Mouse (Mus musculus) left cerebral cortex, postnatal 10 days (tissue): Measurements from ENCODE around the gene Fbln2. TPM values are rescaled to one million over a fixed set of nuclear protein-coding genes. Genes with fewer than 3 reads are reported as not detected.
A peak's percentile ranks its signal among the peaks of the same experiment; 100 is the strongest.

Source experiments
- DNase-seq, 2 experiments: peaks; one replicate each; pipeline ENCODE4 v3.0.0; 2021 to 2022; ENCODE audit warnings: low spot score in 2 of 2, mixed read lengths in 1 of 2; ENCODE audit errors: extremely low spot score in 1 of 2
- intact Hi-C: fragments of 180-260 bp; cut with DNase I; formaldehyde crosslinking; loops from one replicate; pipeline ENCODE4 v1.15.1; 2025
- total RNA-seq, 2 experiments: library from RNA; stranded (reverse); gene quantifications; 2 replicates each; pipeline ENCODE4 v1.2.3; 2021

Gene Fbln2
- total RNA-seq, 2 experiments from 2014 or later: 9.8 to 10.9 TPM

DNA sequence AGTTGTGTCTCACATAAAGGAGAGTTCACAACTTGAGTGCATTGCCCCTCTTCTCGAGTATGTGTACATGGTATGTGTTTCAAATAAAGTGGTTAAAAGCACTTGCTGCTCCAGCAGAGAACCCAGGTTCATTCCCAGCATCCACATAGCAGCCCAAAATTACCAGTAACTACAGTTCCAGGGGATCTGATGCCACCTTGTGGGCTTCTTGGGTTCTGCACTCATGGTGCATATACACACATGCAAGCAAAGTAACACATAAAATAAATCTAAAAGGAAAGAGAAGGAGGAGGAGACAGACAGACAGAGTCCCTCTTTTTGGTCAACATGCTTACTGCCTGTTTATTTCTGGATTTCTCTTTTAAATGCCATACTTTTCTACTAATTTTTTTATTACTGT, 37.5 kb downstream of the Fbln2 start:
- intact Hi-C loops: no loop called here
- DNase-seq: no peak

DNA sequence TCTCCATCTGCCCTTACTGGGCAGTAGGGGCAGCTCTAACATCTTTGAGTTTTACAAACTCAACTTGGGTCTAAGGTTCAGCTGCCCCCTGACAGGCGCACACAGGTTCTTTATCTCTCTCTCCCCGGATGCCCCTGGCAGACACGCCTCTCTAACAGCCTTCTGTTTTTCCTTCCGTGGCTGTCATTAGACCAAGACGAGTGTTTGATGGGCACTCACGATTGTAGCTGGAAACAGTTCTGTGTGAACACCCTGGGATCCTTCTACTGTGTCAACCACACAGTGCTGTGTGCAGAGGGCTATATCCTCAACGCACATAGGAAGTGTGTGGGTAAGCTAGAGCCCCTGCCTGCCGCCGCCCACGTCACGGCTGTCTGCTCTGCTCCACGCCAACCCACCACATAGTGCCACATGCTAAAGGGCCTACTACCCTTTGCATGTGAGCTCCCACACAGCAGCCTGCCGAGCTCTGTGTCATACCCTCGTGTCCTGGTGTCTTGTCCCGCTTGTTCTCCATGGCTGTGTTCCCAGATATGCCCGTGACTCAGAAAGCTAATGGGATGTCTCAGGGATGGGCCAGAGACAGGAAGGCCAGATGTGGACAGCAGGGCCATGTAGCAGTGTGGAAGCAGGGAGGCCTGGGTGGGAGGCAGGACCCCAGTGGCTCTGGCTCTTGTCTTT, 47.3 kb downstream of the Fbln2 start:
- intact Hi-C loops: no loop called here
- DNase-seq: peak in 1 of 2 experiments; percentile 53

DNA sequence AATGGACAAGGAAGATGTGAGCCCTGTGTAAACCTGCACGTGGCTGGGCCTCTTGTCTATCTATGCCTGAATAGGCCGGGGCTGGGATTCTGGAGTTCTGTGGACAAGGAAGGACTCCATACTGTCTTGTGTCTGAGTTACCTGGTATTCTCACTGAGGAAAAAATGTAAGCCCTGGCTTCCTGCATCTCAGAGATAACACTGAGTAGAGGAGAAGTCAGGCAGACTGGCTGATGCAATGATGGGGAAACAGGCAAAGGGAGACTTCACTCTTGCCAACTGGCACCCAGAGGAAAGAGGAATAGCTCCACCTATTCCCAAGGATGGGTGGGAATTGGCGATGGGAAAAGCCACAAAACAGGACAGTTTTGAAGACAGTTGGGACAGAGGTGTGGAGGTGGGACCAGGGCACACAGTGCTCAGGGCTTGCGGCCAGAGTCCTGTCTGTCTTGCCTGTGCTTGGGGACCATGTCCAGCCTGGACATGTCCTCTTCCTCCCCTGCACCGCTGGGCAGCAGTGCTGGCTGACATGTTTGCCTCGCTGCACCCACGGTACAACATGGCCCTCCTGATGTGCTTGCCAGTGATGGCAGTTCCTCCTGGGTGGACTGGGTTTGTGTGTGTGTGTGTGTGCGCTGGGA, 48.2 kb downstream of the Fbln2 start:
- intact Hi-C loops: no loop called here
- DNase-seq: no peak

DNA sequence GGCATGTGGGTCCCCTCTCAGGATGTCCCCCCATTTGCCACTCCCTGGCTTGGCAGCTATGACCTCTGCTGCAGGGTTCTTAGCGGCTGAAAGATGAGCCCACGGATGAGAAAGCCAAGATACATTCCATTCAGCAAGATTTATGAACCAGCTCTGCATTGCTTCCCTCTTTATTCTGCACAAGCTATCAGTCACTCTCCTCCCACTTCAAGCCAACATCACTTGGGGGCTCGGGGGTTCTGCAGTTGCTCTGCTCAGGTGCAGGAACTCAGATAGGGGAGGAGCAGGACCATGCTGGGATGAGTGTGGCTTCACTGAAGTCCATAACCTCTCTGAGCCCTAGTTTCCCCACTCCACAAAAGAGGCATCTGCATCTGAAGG, 48.7 kb downstream of the Fbln2 start:
- intact Hi-C loops: no loop called here
- DNase-seq: no peak

DNA sequence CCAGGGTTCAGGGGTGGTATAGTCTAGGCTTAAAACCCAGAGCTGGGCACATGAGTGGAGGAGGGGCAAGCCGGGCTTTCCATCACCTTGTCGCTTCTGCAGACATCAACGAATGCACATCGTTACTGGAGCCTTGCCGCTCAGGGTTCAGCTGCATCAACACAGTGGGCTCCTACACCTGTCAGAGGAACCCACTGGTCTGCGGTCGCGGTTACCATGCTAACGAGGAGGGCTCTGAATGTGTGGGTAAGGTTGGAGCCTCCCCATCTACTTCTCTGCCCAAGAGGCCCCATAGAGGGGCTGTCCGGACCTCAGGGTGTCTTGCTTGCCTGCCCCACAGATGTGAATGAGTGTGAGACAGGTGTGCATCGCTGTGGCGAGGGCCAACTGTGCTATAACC, 53.4 kb downstream of the Fbln2 start:
- intact Hi-C loops: no loop called here
- no peak for DNase-seq

DNA sequence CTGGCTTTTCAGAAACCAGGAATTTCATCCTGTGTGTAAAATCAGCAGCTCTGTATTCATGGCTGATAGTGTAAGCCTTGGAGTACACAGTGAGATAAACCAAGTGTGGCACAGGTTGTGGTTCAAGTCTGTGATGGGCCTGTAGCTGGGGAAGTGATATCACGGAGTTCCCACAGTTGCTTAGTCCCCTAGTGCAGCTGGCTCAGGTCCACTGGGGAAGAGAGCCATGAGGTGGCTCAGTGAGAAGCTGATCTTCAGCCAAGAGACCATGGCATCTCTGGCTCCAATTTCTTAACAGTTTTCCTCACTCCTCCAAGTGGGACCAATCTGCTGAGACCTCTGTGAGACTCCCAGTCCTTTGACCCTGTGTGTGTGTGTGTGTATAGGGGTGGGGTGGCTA, 54.4 kb downstream of the Fbln2 start:
- no peak for DNase-seq
- intact Hi-C loops: no loop called here

DNA sequence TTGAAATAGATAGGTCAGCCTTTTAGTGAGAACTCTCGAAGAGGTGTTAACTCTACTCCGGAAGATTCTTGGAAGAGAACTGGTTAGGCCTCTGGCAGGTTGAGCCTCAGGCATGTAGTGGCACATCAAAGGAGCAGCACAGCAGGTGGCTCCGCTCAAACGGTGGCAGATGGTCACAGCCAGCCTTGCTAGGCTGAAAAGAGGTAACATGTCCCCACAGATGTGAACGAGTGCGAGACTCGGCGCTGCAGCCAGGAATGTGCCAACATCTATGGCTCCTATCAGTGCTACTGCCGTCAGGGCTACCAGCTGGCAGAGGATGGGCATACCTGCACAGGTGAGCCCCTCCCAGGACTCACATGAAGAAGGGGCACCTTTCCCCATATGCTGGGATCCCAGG, 56.1 kb downstream of the Fbln2 start:
- intact Hi-C loops: no loop called here
- no peak for DNase-seq

DNA sequence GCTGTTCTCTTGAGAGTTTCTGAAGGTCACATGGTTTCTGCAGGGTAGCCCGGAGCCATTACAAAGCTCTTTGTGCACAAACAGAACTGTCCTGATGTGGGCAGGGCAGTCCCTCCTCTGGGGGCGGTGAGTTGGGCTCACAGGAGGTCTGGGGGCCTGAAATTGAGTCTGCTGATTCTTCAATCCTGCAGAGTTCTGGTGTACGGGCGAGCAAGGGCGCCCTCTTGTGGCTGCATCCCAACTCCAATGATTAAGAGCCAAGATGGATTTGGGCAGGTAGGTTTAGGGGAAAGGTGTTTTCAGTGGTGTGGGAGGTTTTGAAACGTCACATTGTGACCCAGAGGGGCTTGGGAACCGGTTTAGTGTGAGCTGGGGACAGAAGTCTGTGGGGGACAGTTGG, 65.3 kb downstream of the Fbln2 start:
- intact Hi-C loops: loop anchor here (1.0 to 2.0 kb wide), 2 partner anchors 105 to 112 kb away; no protein-coding TSS in a partner anchor

DNA sequence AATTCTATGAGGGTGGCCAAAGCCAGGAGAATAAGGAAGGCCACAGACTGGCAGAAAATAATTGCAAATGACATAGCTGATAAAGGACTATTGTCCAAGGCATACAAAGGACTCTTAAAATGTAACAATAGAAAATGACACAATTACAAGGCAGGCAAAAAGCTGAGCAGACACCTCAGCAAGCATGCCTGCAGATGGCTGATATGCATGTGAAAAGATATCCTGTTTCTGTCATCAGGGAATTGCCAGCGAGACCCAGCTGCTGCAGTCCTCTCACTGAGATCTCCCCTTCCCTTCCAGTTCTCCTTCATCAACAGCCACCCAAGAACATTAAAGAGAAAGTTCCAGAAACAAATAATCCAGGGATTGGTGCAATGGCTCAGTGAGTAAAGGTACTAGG, 66.0 kb downstream of the Fbln2 start:
- intact Hi-C loops: no loop called here
- DNase-seq: no peak

More for the DNA sequence above, 65.3 kb downstream of the Fbln2 start:
- DNase-seq: peak in 1 of 2 experiments; percentile 68

DNA sequence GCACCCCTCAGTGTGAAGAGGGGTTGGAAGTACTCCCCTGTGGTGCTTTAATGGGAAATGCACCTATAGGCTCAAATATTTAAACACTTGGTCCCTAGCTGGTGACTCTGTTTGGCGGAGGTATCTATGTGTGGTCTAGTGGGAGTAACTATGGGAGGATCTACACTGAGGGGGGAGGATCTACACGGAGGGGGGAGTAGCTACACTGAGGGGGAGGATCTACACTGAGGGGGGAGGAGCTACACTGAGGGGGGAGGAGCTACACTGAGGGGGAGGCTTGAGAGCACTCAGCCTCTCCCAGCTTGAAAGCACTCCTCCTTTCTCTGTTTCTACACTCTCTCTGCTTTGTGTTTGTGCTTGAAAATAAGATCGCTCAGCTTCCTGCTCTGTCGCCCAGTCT, 67.2 kb downstream of the Fbln2 start:
- DNase-seq: no peak
- intact Hi-C loops: no loop called here

DNA sequence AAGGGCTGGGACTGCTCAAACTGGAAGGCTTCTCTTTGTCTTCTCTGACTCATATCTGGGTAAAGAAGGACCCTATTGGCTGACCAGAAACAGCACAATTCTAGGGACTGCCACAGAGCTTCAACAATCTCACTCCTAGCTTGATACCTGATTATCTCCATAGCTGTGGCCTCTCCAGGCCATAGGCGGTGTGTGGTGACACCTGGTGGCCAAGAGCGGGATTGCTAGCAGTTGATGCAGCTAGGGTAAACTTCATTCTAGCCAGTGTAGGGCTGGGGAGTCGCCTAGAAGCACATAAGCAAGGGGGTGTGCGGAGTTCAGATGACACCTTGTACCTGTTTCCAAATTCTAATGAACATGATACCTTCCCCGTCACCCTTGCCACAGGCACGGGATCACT, 69.0 kb downstream of the Fbln2 start:
- intact Hi-C loops: loop anchor here (5.0 kb wide), 1 partner anchor 464 kb away; no protein-coding TSS in a partner anchor
- peak; percentile 87 to 89 for DNase-seq

DNA sequence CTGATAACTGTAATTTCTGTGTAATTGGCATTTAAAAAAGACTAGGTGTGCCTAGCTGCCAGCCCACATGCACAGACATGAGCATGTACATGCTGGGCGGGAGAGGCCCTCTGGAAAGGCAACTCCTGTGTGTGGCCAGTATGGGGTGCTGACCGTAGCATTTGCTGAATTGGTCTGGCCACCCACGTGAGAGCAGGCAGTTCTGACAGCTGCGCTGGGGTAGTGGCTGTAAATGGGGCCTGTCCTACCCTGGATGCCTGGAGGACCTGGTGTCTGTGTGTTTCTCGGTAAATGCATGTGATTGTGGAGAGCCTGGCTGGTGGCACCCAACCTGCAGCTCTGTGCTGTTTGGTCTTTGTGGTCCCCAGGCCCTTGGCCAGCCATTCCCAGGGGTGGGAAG, 69.5 kb downstream of the Fbln2 start:
- intact Hi-C loops: loop anchor here (5.0 kb wide), 1 partner anchor 464 kb away; no protein-coding TSS in a partner anchor
- DNase-seq: no peak

DNA sequence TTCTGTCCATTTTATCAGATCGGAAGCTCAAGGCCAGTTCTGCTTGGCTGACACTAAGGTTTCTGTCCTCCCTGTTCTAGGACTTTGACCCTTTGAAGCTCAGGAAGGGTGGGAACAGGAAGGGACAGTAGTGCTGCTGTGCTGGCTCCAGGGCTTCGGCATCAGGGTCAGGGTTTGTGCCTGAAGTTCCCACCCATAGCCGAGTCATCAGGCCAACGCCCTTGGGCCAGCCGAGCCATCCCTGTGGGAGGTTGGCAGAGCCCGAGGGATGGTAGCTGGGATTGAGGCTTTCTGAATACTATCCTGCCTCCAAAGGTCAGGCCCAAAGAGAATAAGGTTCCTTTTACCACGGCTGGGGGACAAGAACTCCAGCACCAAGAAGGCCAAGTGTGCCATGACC, 70.8 kb downstream of the Fbln2 start:
- DNase-seq: no peak
- intact Hi-C loops: loop anchor here (5.0 kb wide), 1 partner anchor 466 kb away; no protein-coding TSS in a partner anchor

DNA sequence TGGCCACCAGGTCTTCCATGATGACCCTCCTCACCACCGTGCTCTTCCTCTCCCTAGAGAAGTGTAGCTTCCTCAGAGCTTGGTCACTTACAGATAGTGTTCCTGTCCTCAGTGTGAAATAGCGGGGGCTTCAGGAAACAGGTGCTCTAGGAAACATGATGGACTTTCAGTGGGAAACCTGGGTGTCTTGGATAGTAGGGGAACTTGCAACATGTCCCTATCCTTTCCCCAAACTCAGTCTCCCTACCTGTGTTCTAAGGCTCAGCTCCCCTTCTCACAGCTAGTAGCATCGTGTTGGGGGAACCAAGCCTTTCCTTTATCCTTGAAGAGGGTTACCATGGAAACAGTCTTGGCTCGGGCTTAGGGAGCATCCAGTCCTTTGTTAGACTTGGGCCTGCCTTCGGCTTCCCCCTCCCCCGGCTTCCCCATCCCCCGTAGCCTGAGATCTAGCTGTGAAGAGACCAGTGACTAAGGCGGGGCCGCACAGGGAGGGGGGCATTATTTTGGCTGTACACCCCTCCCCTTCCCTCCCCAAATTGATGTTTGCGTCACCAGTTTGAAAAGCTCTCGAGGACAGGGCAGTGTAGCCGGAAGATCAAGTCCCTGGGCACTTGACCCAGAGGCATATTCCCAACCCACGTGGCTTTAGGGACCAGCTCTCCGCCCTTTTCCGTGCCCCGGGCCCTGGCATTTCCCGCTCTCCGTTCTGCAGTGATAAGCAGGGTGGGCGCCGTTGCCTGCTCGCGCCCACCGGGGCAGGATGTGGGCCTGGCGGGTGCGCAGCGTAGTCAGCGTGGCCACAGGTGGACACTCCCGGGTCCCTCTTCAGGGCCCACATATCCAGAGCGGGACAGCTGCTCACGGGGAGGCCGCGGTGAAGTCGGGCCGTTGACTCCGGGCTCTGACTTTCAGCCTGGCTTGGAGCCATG, 72.5 kb downstream of the Fbln2 start:
- intact Hi-C loops: loop anchor here (5.0 kb wide), 2 partner anchors 63 to 467 kb away; no protein-coding TSS in a partner anchor
- peak in 1 of 2 experiments; percentile 66 for DNase-seq

DNA sequence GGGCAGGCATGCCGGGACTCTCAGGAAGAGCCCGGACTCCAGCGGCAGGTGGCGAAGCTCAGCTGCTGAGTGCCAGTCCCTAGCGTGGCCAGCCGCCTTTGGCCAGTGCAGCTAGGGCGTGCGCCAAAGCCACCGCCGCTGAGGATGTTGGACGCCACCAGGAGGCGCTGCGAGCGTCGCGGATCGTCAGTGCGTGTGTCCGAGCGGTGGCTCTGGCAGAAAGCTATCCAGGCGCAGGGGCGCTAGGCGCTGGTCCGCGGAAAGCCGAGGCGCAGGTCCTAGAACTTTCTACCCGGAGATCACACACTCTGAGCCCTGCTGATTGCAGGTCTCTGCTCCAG, 73.2 kb downstream of the Fbln2 start:
- intact Hi-C loops: loop anchor here (5.0 kb wide), 1 partner anchor 62 kb away; no protein-coding TSS in a partner anchor
- DNase-seq: peak; percentile 63 to 86

DNA sequence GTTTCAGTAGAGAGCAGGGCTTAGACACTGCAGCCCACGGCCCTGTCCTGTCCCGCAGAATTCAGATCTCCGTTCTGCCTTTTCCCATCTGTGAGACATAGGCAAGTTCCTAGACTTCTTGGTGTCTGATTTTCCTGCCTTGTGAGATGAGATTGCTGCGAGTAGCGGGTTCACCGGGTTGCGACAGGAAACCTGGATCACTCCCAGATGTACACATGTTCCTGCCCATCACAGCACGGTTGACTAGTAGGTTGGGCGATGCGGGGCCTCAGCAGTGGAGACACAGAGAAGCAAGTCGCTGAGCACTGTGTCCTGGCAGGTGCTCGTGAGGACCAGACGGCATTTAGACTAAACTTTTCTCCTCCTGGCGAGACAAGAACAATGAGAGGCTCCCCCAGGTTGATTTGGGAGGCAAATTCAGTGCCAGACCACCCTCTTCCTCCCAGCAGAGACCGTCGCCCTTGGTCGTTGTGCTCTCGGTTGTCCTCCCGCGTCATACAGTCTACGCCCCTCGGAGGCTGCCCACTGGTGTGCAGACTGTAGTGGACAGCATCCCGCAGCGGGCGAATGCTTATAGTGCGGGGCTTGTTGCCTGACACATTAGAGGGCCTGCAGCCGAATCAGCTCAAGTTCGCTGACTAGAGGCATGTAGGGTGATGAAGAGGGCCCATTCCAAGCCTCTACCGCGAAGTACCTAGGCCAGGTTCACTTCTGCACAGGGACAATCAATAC, 73.7 kb downstream of the Fbln2 start:
- DNase-seq: no peak
- intact Hi-C loops: loop anchor here (1.0 to 5.0 kb wide), 2 partner anchors 61 to 125 kb away; partner anchors contain the start of gene Wnt7a

DNA sequence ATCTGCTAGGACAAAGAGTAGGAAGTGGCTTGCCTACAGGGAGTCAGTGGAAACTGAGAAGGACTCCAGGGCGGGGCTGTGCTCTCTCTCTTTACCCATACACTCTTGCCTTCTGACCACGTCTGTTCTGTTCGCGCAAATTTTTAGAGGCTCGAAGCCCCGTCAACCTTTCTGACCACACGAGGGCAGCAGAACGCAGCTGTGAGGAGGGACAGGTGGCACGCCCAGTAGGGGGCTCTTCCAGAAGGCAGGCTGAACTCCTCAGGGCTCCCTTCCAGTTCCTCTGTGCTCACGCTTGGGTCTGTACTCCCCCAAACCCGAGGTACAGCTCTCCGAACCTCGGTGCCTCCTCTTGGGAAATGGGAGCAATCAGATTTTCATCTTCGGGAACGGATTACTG, 74.4 kb downstream of the Fbln2 start:
- peak; percentile 84 to 87 for DNase-seq

DNA sequence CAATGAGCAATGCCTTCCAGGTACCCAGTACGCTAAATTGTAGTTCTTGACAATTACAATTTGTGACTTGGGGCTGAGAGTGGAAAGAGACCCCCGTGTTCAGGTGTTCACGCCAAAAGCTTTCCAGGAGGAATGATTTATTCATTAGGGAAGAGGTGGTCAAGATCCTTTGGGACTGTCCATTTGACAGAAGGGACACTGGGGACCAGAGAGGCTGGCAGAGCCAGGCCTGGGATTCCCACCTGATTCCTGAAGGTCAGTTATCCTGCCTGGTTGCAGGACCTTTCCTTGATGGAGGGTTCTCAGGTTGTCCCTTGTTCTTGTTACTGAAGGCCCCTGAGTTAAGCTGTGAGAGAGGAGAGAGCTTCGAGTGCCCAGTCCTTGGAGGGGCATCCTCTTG, 74.9 kb downstream of the Fbln2 start:
- no peak for DNase-seq
- intact Hi-C loops: loop anchor here (5.0 kb wide), 1 partner anchor 60 kb away; no protein-coding TSS in a partner anchor

More for the DNA sequence above, 74.4 kb downstream of the Fbln2 start:
- intact Hi-C loops: loop anchor here (1.0 to 5.0 kb wide), 2 partner anchors 61 to 125 kb away; partner anchors contain the start of gene Wnt7a
